Mouse (Mus musculus) hindbrain, embryonic 16.5 days (tissue): ENCODE measurements at regions not wholly inside any gene's neighbourhood (a gene's known extent, or its start where the extent isn't known, plus 50 kb on each side); places are given as distances from the start of the nearest gene placed in this dataset.

Experiments used
- ATAC-seq: fragments of 200-750 bp; cut with Nextera tagmentation; 2 replicates; pipeline ENCODE4 v1.8.0; 2017; ENCODE audit warnings: moderate TSS enrichment, moderate library complexity
- H3K27ac ChIP-seq: fragments of 300-500 bp; sonication (generic); 2 replicates; pipeline ENCODE4 v1.5.1; 2014; ENCODE audit warnings: low read depth, mild to moderate bottlenecking, control low read depth, low read length, moderate library complexity
- H3K27me3 ChIP-seq: fragments of 300-500 bp; sonication (generic); replicated peaks from 2 replicates; pipeline ENCODE4 v1.6.1; 2014; ENCODE audit warnings: low read length; ENCODE audit not compliant: control insufficient read depth, insufficient read depth
- H3K36me3 ChIP-seq: fragments of 300-500 bp; sonication (generic); 2 replicates; pipeline ENCODE4 v1.6.1; 2014; ENCODE audit warnings: mild to moderate bottlenecking, low read length, moderate library complexity, mixed read lengths; ENCODE audit not compliant: control insufficient read depth, insufficient read depth
- H3K4me1 ChIP-seq: fragments of 300-500 bp; sonication (generic); 2 replicates; pipeline ENCODE4 v1.6.1; 2014; ENCODE audit warnings: low read depth, low read length; ENCODE audit not compliant: control insufficient read depth, insufficient read depth
- H3K4me2 ChIP-seq: fragments of 300-500 bp; sonication (generic); 2 replicates; pipeline ENCODE4 v1.6.1; 2014; ENCODE audit warnings: mild to moderate bottlenecking, low read length, control low read depth, moderate library complexity
- H3K4me3 ChIP-seq: fragments of 300-500 bp; sonication (generic); 2 replicates; pipeline ENCODE4 v1.5.1; 2014; ENCODE audit warnings: mild to moderate bottlenecking, low read length, control low read depth, moderate library complexity
- H3K9ac ChIP-seq: fragments of 300-500 bp; sonication (generic); 2 replicates; pipeline ENCODE4 v1.6.1; 2014; ENCODE audit warnings: low read depth, mild to moderate bottlenecking, control low read depth, low read length, moderate library complexity
- H3K9me3 ChIP-seq: fragments of 300-500 bp; sonication (generic); 2 replicates; pipeline ENCODE4 v1.6.1; 2014; ENCODE audit warnings: mild to moderate bottlenecking, low read length, moderate library complexity; ENCODE audit not compliant: control insufficient read depth
- WGBS: fragments of 180-500 bp; shearing (Covaris S2); extraction: QIAGEN DNeasy Blood & Tissue Kit; methylation state at CpG from one replicate; pipeline ENCODE4 v1.1.7; 2014; 5-methylcytosine and 5-hydroxymethylcytosine counted together

- ATAC-seq = peak; percentile 75
- no peaks in the 10 kb centered on the region for H3K9me3 ChIP-seq
- H3K4me1 ChIP-seq = no peaks in the 10 kb centered on the region
- H3K27ac ChIP-seq = no peak overlapping the region
- H3K4me3 ChIP-seq = no peak overlapping the region
- WGBS = 40% methylated on average over 7 of the region's 7 CpGs
- H3K4me2 ChIP-seq = 0 out of 2 replicates have a peak overlapping the region, but pooled peaks have one; percentile 29
- H3K9ac ChIP-seq = no peak overlapping the region
- H3K27me3 ChIP-seq = no peaks in the 10 kb centered on the region
- H3K36me3 ChIP-seq = no peaks in the 10 kb centered on the region
Measured at GRCm38 (mm10) chr5:91198620-91199019, 59.2 kb downstream of the Areg start.

GRCm38 (mm10) chr5:91200448-91200847 is 61.0 kb downstream of the Areg start:
- WGBS = 72% methylated on average over 5 of the region's 5 CpGs
- Histone ChIP-seq H3K4me3 (no peak overlapping the region), H3K27ac (no peak overlapping the region), H3K9me3 (no peaks in the 10 kb centered on the region), H3K4me1 (no peaks in the 10 kb centered on the region), H3K27me3 (no peaks in the 10 kb centered on the region), H3K9ac (no peak overlapping the region), H3K4me2 (no peak overlapping the region), H3K36me3 (no peaks in the 10 kb centered on the region)
- no peak for ATAC-seq

- no peak overlapping the region for H3K4me2 ChIP-seq
- H3K4me3 ChIP-seq = no peak overlapping the region
- no peak overlapping the region for H3K27ac ChIP-seq
- H3K36me3 ChIP-seq = no peaks in the 10 kb centered on the region
- no peaks in the 10 kb centered on the region for H3K4me1 ChIP-seq
- H3K9ac ChIP-seq = no peak overlapping the region
- no peak for ATAC-seq
- no peaks in the 10 kb centered on the region for H3K27me3 ChIP-seq
- H3K9me3 ChIP-seq = no peaks in the 10 kb centered on the region
- 90% methylated on average over 13 of the region's 13 CpGs for WGBS
Measured at GRCm38 (mm10) chr5:91204225-91205005, 65.0 kb downstream of the Areg start.

DNA sequence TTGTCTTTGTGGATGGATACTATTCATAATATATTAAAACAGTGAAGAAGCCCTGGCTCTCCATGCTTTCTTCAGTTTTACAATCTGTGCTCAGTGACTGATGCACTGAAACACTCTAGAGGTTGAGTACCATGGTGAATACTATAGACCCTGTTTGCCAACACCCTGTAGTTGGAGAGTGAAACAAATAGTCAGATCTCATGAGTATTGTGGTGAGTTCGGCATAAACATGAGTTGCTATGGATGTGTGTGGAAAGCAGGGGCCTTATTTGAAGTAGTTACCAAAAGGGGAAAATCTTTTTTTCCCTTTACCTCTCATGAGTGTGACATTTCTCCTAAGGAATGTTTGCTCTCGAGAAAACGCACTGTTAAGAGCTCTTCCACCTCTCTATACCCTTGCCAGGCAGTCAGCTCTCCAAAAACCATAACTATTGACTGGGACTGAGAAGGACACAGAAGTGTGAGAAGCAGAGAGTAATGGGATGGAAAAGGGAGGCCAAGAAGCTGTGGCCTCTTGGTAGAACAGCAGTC is 66.0 kb downstream of the Areg start:
- Histone ChIP-seq H3K9ac (no peak overlapping the region), H3K36me3 (no peaks in the 10 kb centered on the region), H3K4me3 (no peak overlapping the region), H3K4me1 (no peaks in the 10 kb centered on the region), H3K9me3 (no peaks in the 10 kb centered on the region), H3K27me3 (no peaks in the 10 kb centered on the region), H3K27ac (no peak overlapping the region), H3K4me2 (no peak overlapping the region)
- ATAC-seq = no peak
- WGBS = 85% methylated on average over 3 of the region's 3 CpGs

DNA sequence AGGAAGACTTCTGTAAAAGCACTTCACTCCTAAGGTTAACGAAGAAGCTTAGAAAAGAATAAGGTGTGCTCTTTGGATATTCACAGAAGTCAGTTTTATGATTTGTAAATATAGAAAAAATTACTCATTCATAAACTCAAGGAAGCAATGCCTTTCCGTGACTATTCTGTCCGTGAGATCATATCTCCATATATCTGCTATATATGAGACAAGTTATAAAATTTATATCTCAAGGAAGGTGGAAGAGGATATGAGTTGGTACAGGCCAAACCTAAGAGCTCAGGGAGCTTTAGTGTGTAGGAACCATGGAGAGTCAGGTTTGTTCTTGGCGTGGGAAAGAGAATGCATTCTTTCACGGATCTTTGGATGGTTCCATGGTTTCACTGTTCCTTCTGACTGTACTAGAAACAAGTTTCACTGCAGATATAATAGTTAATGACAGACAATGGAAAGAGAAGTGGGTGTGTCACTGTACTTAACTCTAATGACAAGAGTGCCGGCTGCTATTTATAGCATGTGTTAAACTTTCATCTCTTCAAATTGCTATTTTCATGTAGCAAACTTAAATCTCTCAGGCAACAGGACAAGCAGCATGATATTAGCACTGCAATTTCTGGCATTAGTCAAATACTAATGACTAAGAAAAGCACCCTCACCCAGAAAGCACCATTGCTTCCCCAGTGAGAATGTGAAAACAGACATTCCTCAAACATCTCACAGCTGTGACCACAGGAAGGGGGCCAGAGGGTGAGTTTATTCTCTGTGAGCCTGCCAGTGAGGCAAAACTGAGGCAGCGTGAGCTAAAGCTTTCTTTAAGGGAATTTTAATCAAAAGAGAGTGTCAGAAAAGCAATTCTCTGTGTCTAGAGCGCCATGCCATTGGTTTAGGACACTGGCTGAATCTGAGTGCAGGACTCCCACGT is 67.4 kb downstream of the Areg start:
- Histone ChIP-seq H3K4me1 (no peaks in the 10 kb centered on the region), H3K27ac (no peak overlapping the region), H3K4me2 (no peak overlapping the region), H3K9ac (no peak overlapping the region), H3K4me3 (no peak overlapping the region), H3K36me3 (no peaks in the 10 kb centered on the region), H3K9me3 (no peaks in the 10 kb centered on the region), H3K27me3 (no peaks in the 10 kb centered on the region)
- WGBS = 81% methylated on average over 9 of the region's 9 CpGs
- no peak for ATAC-seq

- no peak overlapping the region for H3K4me3 ChIP-seq
- H3K4me2 ChIP-seq = no peak overlapping the region
- H3K9me3 ChIP-seq = no peaks in the 10 kb centered on the region
- no peak overlapping the region for H3K27ac ChIP-seq
- WGBS = 89% methylated on average over 4 of the region's 4 CpGs
- no peaks in the 10 kb centered on the region for H3K27me3 ChIP-seq
- H3K9ac ChIP-seq = no peak overlapping the region
- ATAC-seq = no peak
- H3K4me1 ChIP-seq = no peaks in the 10 kb centered on the region
- H3K36me3 ChIP-seq = no peaks in the 10 kb centered on the region
Measured at GRCm38 (mm10) chr5:91220174-91220573, 80.8 kb downstream of the Areg start.

DNA sequence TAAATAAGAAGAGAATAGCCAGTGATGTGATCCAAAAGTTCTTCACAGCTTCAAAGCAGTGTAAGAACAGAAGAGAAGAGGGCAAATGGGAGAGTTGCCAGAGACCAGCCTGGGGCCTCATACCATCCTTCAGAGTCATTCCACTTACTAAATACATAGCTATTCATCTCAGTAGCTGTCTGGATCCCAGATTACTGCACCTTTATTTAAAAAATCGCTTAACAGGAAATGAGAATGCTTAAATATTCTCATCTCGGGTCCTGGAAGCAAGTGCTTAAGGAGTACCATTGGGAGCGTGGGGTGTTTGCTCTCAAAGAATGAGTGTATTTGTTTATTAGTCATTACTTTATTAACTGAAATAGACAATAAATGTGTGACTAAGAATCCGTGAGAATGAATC is 102.3 kb downstream of the Areg start:
- H3K4me3 ChIP-seq = no peak overlapping the region
- ATAC-seq = no peak
- H3K27me3 ChIP-seq = no peaks in the 10 kb centered on the region
- H3K4me1 ChIP-seq = no peaks in the 10 kb centered on the region
- H3K27ac ChIP-seq = no peak overlapping the region
- H3K9me3 ChIP-seq = no peaks in the 10 kb centered on the region
- no peak overlapping the region for H3K9ac ChIP-seq
- no peaks in the 10 kb centered on the region for H3K36me3 ChIP-seq
- no peak overlapping the region for H3K4me2 ChIP-seq
- 75% methylated on average over 4 of the region's 4 CpGs for WGBS

- no peak for ATAC-seq
- Histone ChIP-seq H3K4me1 (no peaks in the 10 kb centered on the region), H3K27me3 (no peaks in the 10 kb centered on the region), H3K36me3 (no peaks in the 10 kb centered on the region), H3K4me2 (no peak overlapping the region), H3K9ac (no peak overlapping the region), H3K4me3 (no peak overlapping the region), H3K9me3 (no peaks in the 10 kb centered on the region), H3K27ac (no peak overlapping the region)
- 91% methylated on average over 5 of the region's 5 CpGs for WGBS
Measured at GRCm38 (mm10) chr5:91247444-91247843, 108.0 kb downstream of the Areg start.

DNA sequence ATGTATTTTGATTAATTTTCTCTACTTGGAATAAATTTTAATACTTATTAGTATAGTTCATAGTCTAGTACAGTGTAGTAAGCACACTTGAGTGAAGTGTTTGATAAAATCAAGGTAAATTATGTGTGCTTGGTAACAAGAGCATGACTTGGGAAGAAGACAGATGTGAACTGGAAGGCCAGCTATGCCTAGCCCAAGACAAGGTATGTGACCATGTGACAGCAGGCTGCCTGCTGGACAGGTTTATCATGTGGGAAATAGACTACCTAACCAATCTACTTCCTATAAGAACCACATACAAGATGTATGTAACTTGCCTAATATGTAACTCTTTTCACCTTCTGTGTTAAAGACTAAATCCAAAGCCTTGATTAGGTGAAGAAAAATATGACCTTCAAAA is 122.5 kb downstream of the Areg start:
- ATAC-seq = no peak
- Histone ChIP-seq H3K36me3 (no peaks in the 10 kb centered on the region), H3K4me3 (no peak overlapping the region), H3K27ac (no peak overlapping the region), H3K27me3 (no peaks in the 10 kb centered on the region), H3K4me1 (no peaks in the 10 kb centered on the region), H3K9ac (no peak overlapping the region), H3K4me2 (no peak overlapping the region), H3K9me3 (no peaks in the 10 kb centered on the region)
